Mouse (Mus musculus): ENCODE measurements around the gene Muc20.

Gene Muc20

GRCm38 (mm10) chr16:32796676-32797425 lies 384 bp downstream of the Muc20 start:
- DNase-seq (ENCODE audit: low spot score in 2 of 2) = no peak

GRCm38 (mm10) chr16:32795177-32795576 lies 2.1 kb downstream of the Muc20 start:
- DNase-seq (ENCODE audit: low spot score in 2 of 2) = no peak

GRCm38 (mm10) chr16:32790056-32790455 lies 7.2 kb downstream of the Muc20 start:
- DNase-seq (ENCODE audit: low spot score in 2 of 2) = no peak

DNA sequence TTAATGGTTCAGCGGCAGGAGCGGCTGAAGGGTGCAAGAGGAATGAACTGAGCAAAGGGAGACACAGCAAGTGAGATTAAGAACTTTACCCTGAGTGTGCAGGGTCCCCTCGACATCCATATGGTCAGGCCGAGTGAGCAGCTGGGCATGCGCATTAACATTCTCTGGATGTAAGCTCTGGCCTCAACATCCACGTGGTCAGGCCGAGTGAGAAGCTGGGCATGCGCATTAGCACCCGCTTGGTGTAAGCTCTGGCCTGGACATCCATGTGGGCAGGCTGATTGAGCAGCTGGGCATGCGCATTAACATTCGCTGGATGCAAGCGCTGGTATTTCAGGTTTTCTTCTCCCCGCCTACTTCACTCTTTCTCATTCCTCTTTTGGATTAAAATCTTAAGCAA lies 12.4 kb downstream of the Muc20 start:
- peak in 1 of 2 experiments; percentile 56 for DNase-seq (ENCODE audit: low spot score in 2 of 2)

- no peak for DNase-seq (ENCODE audit: low spot score in 2 of 2)
Measured at GRCm38 (mm10) chr16:32783324-32784062, 13.7 kb downstream of the Muc20 start.

- peak in 1 of 2 experiments; percentile 3 for DNase-seq (ENCODE audit: low spot score in 2 of 2)
Measured at GRCm38 (mm10) chr16:32778956-32779355, 18.3 kb downstream of the Muc20 start.

DNA sequence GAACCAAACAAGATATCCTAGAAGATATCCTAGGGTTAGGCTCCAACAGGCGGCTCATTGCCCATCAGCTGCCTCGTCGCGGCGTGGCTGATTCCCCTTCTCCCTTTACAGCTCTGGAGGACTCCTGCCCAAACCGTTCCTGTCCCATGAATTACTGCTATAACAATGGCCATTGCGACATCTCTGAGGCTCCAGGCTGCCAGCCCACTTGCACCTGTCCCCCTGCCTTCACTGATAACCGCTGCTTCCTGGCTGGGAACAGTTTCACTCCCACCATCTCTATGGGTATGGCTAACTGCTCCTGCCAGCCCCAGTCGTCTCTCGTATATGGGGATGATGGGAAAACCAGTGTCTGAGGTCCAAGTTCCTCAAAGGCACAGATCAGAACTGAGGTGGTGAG lies 20.6 kb downstream of the Muc20 start:
- no peak for DNase-seq (ENCODE audit: low spot score in 2 of 2)

DNA sequence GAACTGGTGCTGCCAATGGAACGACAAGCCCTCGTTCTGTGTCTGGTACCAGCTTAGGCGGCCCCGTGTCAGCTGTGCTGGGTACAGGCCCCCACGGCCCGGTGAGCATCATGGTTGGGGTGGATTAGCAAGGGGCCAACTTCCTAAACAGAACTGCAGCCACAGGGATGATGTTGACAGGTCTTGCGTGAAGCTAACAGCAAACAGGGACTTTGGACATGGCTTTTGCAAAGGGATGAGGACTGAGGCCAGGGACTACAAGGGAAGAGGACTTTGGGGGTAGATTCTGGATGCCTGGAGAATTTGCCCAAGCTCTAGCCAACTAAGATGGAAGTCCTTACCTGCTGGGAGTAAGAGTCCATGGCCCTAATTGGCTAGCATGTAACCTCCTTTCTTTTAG lies 30.3 kb downstream of the Muc20 start:
- DNase-seq (ENCODE audit: low spot score in 2 of 2) = no peak

DNA sequence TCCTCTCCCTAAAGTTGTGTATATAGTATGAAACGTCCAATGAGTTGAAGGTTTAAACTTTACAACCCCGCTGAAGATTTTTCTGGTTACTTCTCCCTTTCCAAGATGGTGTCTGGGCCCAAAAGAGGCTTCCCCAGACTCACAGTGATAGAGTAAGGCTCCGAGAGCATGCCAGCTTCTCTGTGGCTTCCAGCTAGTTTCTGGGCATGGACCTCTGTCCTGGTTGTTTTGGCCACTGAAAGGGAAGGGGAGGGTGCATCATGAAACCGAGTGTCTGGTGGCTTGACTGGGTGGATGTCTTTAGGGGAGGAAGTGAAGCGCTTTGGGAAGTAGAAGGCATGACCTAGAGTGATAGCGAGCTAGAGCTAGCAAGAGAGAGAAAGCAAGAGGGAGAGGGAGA lies 32.3 kb downstream of the Muc20 start:
- DNase-seq (ENCODE audit: low spot score in 2 of 2) = no peak

GRCm38 (mm10) chr16:32764550-32764949 lies 32.7 kb downstream of the Muc20 start:
- no peak for DNase-seq (ENCODE audit: low spot score in 2 of 2)

GRCm38 (mm10) chr16:32750242-32751127 lies 46.8 kb downstream of the Muc20 start:
- DNase-seq (ENCODE audit: low spot score in 2 of 2) = no peak

- DNase-seq (ENCODE audit: low spot score in 2 of 2) = no peak
Measured at GRCm38 (mm10) chr16:32745852-32746251, 51.4 kb downstream of the Muc20 start.

- no peak for DNase-seq (ENCODE audit: low spot score in 2 of 2)
Measured at GRCm38 (mm10) chr16:32742712-32743111, 54.5 kb downstream of the Muc20 start.

DNA sequence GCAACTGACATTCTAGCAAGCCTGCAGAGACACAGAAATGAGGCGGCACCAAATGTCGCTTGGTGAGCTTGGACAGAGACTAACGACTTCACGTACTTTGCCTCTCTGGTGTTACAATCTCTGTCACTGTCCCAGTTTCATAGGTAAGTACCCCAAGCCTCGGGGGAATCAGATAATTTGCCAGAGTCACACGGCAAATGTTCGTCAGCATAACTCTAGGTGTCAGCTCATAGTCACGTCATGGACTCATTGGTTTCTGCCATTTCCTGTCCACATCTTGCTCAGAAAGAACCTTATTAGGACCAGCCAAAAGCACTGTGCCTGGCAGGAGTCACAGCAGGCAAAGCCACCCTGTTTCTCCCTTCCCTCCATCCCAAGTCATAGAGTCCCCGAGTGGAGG lies 55.9 kb downstream of the Muc20 start:
- no peak for DNase-seq (ENCODE audit: low spot score in 2 of 2)

GRCm38 (mm10) chr16:32740003-32740663 lies 57.1 kb downstream of the Muc20 start:
- no peak for DNase-seq (ENCODE audit: low spot score in 2 of 2)

GRCm38 (mm10) chr16:32736022-32736421 lies 61.2 kb downstream of the Muc20 start:
- no peak for DNase-seq (ENCODE audit: low spot score in 2 of 2)

GRCm38 (mm10) chr16:32735586-32735985 lies 61.6 kb downstream of the Muc20 start, which contains the start of gene Muc4:
Gene Muc4, plus strand, starts transcription at chr16:32735886.
- no peak for DNase-seq (ENCODE audit: low spot score in 2 of 2)

- no peak for DNase-seq (ENCODE audit: low spot score in 2 of 2)
Measured at GRCm38 (mm10) chr16:32733213-32733612, 64.0 kb downstream of the Muc20 start.

DNA sequence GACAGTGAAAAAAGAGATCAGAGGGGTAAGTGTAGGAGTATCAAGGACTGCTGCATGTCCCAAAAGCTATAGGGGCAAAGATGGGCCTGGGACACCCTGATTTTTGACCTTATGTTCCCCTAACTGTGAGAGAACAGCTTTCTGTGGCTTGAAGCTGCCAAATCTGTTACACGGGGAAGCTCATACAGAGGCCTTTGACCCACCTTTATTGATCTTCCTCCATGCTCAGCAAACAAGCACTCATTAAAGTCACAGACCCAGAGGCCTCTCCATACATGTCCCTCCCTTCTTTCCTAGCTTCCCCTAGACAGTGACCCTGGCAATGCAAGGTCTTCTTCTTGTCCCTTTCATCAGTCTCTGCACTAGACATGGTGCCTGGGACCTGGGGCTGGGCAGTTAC lies 68.5 kb downstream of the Muc20 start:
- no peak for DNase-seq (ENCODE audit: low spot score in 2 of 2)

DNA sequence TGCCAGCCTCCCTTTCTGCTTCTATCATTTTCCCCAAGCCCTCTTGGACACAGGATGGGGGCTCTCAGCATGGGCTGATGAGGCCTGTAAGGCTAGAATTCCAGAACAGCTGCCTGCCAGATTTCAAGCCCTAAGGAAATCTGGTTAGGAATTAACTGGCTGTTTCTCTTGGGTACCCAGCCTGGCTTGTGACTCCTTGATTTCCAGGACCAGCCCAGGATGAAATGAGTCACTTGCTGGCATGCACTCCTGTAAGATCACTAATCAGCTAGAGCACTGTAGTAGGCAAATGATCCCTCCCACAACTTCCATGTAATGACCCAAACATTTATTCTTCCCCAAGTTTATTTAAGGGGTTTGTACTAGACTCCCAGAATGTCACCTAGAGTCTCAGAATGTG lies 69.0 kb downstream of the Muc20 start:
- no peak for DNase-seq (ENCODE audit: low spot score in 2 of 2)
